Mouse (Mus musculus): ENCODE data around the gene Vmp1.

DNA sequence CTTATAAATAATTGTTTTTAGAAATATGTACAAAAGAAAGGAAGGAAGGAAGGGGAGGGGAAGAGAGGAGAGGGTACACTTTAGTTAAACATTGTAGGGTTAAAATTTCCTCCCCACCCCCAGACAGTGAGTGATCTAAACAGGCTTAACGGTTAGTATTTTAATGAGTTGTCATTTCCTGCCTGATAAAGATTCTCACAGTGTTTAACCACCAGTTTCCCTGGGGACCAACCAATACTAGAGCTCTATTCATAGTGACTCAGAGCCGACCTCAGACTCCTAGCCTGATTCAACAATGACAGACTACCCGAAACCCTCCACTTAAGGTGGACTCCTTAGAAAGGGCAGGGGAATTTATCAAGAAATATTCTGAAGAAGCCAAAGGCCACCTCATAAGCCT lies 90.6 kb downstream of the Vmp1 start:
- TF ChIP-seq CTCF (IDR thresholded peaks at IDR 0.05; ENCODE audit: borderline replicate concordance, insufficient read depth, low read depth, low read length): no peak
- TF ChIP-seq POLR2A (IDR thresholded peaks at IDR 0.05; ENCODE audit: borderline replicate concordance, insufficient read depth, low read length): no peak
